In genomic region chr10:13553498-13553985, GRCm38 (mm10) we compare ENCODE assay signal across 8 mouse cellular contexts. TPM values are rescaled to one million over a fixed set of nuclear protein-coding genes. Genes with fewer than 3 reads are reported as not detected.
A peak's percentile ranks its signal among the peaks of the same experiment; 100 is the strongest.
DNase-seq lines count a peak whose midpoint lies in the region; ATAC-seq and TF ChIP-seq lines count a peak whose summit lies in the region.

No protein-coding gene starts in this region.

- WGBS in kidney, embryonic 14.5 days, result 24% methylated on average over 10 of the region's 10 CpGs
- WGBS in hindbrain, embryonic 16.5 days, result 28% methylated on average over 10 of the region's 10 CpGs
- 30% methylated on average over 10 of the region's 10 CpGs for WGBS in midbrain, embryonic 14.5 days

- H3K4me3 ChIP-seq in kidney, embryonic 14.5 days (ENCODE audit: low read length), result peak overlapping the region; percentile 76
- peak overlapping the region; percentile 69 for H3K4me3 ChIP-seq in bone marrow macrophage, adult 2 months (ENCODE audit: insufficient read depth, low read length)
- H3K4me3 ChIP-seq in hindbrain, embryonic 16.5 days (ENCODE audit: low read length), result peak overlapping the region; percentile 81
- peak overlapping the region; percentile 62 for H3K4me3 ChIP-seq in midbrain, embryonic 14.5 days (replicated peaks; ENCODE audit: low read depth, low read length)

- peak overlapping the region; percentile 71; the same call in 1 of the 2 replicates for H3K27ac ChIP-seq in kidney, embryonic 14.5 days (ENCODE audit: low read depth, low read length)
- H3K27ac ChIP-seq in bone marrow macrophage, adult 2 months (ENCODE audit: insufficient read depth, low read depth, low read length), result no peak overlapping the region
- no peak overlapping the region; the same call in 1 of the 2 replicates for H3K27ac ChIP-seq in hindbrain, embryonic 16.5 days (ENCODE audit: low read depth, low read length)
- no peak overlapping the region for H3K27ac ChIP-seq in midbrain, embryonic 14.5 days (replicated peaks; ENCODE audit: low read depth, low read length)

- peaks cover 2% of the 10 kb centered on the region; the same call in 1 of the 2 replicates for H3K36me3 ChIP-seq in kidney, embryonic 14.5 days (ENCODE audit: control insufficient read depth, insufficient read depth, low read length)
- H3K36me3 ChIP-seq in hindbrain, embryonic 16.5 days (ENCODE audit: control insufficient read depth, insufficient read depth, low read length), result no peaks in the 10 kb centered on the region
- H3K36me3 ChIP-seq in midbrain, embryonic 14.5 days (ENCODE audit: control insufficient read depth, insufficient read depth, low read length), result 0 out of 2 replicates have a peak, but pooled peaks cover 2% of the 10 kb centered on the region

- H3K4me1 ChIP-seq in kidney, embryonic 14.5 days (ENCODE audit: control insufficient read depth, insufficient read depth, low read length), result peaks cover 10% of the 10 kb centered on the region; the same call in 1 of the 2 replicates
- peaks cover 5% of the 10 kb centered on the region; the same call in 1 of the 2 replicates for H3K4me1 ChIP-seq in bone marrow macrophage, adult 2 months (ENCODE audit: control insufficient read depth, insufficient read depth, low read length)
- H3K4me1 ChIP-seq in hindbrain, embryonic 16.5 days (ENCODE audit: control insufficient read depth, insufficient read depth, low read depth, low read length), result peaks cover 9% of the 10 kb centered on the region
- H3K4me1 ChIP-seq in midbrain, embryonic 14.5 days (ENCODE audit: control insufficient read depth, insufficient read depth, low read length), result peaks cover 8% of the 10 kb centered on the region

- peak overlapping the region; percentile 69 for H3K4me2 ChIP-seq in kidney, embryonic 14.5 days (replicated peaks; ENCODE audit: low read depth, low read length)
- H3K4me2 ChIP-seq in hindbrain, embryonic 16.5 days (ENCODE audit: low read length), result peak overlapping the region; percentile 92
- H3K4me2 ChIP-seq in midbrain, embryonic 14.5 days (ENCODE audit: low read length), result peak overlapping the region; percentile 61

- H3K9ac ChIP-seq in kidney, embryonic 14.5 days (ENCODE audit: low read depth, low read length), result peak overlapping the region; percentile 75
- H3K9ac ChIP-seq in hindbrain, embryonic 16.5 days (ENCODE audit: low read depth, low read length), result peak overlapping the region; percentile 83
- peak overlapping the region; percentile 70 for H3K9ac ChIP-seq in midbrain, embryonic 14.5 days (replicated peaks; ENCODE audit: low read length)

- no peaks in the 10 kb centered on the region for H3K27me3 ChIP-seq in kidney, embryonic 14.5 days (ENCODE audit: control insufficient read depth, insufficient read depth, low read length)
- H3K27me3 ChIP-seq in hindbrain, embryonic 16.5 days (replicated peaks; ENCODE audit: control insufficient read depth, insufficient read depth, low read length), result no peaks in the 10 kb centered on the region
- H3K27me3 ChIP-seq in midbrain, embryonic 14.5 days (ENCODE audit: control insufficient read depth, insufficient read depth, low read length), result no peaks in the 10 kb centered on the region

- ATAC-seq in kidney, embryonic 14.5 days (ENCODE audit: low FRiP score, low TSS enrichment), result peak; percentile 38; the same call in 1 of the 2 replicates
- peak; percentile 29 for ATAC-seq in hindbrain, embryonic 16.5 days
- no peak for ATAC-seq in midbrain, embryonic 14.5 days (ENCODE audit: low FRiP score, low TSS enrichment)

- TF ChIP-seq POLR2A in bone marrow macrophage, adult 2 months (IDR thresholded peaks at IDR 0.05; ENCODE audit: borderline replicate concordance, low read depth, low read length), result no peak

- DNase-seq in kidney, postnatal 4 days, result no peak
- DNase-seq in midbrain, embryonic 14.5 days, result no peak
- no peak for DNase-seq in layer of hippocampus, adult 18-20 months (ENCODE audit: low spot score in 2 of 2)
- no peak for DNase-seq in thymus, adult 18-20 months
- DNase-seq in adrenal gland, adult 2 months, result no peak

- TF ChIP-seq CTCF in bone marrow macrophage, adult 2 months (IDR thresholded peaks at IDR 0.05; ENCODE audit: low read depth, low read length), result no peak

- H3K9me3 ChIP-seq in kidney, embryonic 14.5 days (ENCODE audit: control insufficient read depth, low read length), result no peaks in the 10 kb centered on the region
- H3K9me3 ChIP-seq in hindbrain, embryonic 16.5 days (ENCODE audit: control insufficient read depth, low read length), result no peaks in the 10 kb centered on the region
- H3K9me3 ChIP-seq in midbrain, embryonic 14.5 days (ENCODE audit: control insufficient read depth, low read length), result no peaks in the 10 kb centered on the region

RNA-seq across cellular contexts. Expression of gene Pex3, which starts 0.6 kb away (rescaled TPM):
- polyA plus RNA-seq in kidney, embryonic 14.5 days (2014; fragmentation: Nextera tagmentation; extraction: Ambion mirVana), result 29.7 and 30.4 TPM in 2 replicates
- polyA plus RNA-seq in bone marrow macrophage, adult 2 months (2012; ENCODE audit: insufficient read depth, insufficient read length, missing spikeins), result 17.1 and 19.6 TPM in 2 replicates
- 29.5 and 31.0 TPM in 2 replicates for polyA plus RNA-seq in hindbrain, embryonic 16.5 days (2015; fragmentation: Nextera tagmentation; extraction: Ambion mirVana)
- polyA plus RNA-seq in midbrain, embryonic 14.5 days (2014; fragmentation: Nextera tagmentation; extraction: Ambion mirVana), result 34.7 and 36.1 TPM in 2 replicates
- 10 to 100 TPM; 26.7 to 31.2 TPM for total RNA-seq in layer of hippocampus, adult 18-20 months (2021)
- total RNA-seq in adrenal gland, adult 2 months (2021), result 10 to 100 TPM; 32.2 to 44.4 TPM
- polyA plus RNA-seq in adrenal gland, adult 2 months (2012; rRNA removed), result 7.3 and 9.2 TPM in 2 replicates

RNA-seq across cellular contexts. Expression of gene Adat2, which starts 0.8 kb away (rescaled TPM):
- polyA plus RNA-seq in kidney, embryonic 14.5 days (2014; fragmentation: Nextera tagmentation; extraction: Ambion mirVana), result 7.5 and 8.5 TPM in 2 replicates
- polyA plus RNA-seq in bone marrow macrophage, adult 2 months (2012; ENCODE audit: insufficient read depth, insufficient read length, missing spikeins), result 4.5 and 5.5 TPM in 2 replicates
- polyA plus RNA-seq in hindbrain, embryonic 16.5 days (2015; fragmentation: Nextera tagmentation; extraction: Ambion mirVana), result 1.6 and 1.8 TPM in 2 replicates
- polyA plus RNA-seq in midbrain, embryonic 14.5 days (2014; fragmentation: Nextera tagmentation; extraction: Ambion mirVana), result 1.8 and 2.7 TPM in 2 replicates
- total RNA-seq in layer of hippocampus, adult 18-20 months (2021), result 10 to 100 TPM in 1 of 2 experiments, 1 to 10 TPM in 1; 9.8 to 11.2 TPM
- 1 to 10 TPM; 3.2 to 4.8 TPM for total RNA-seq in adrenal gland, adult 2 months (2021)
- polyA plus RNA-seq in adrenal gland, adult 2 months (2012; rRNA removed), result 1.4 and 1.6 TPM in 2 replicates

RNA-seq across cellular contexts. Expression of gene Fuca2, which starts 54.2 kb away (rescaled TPM):
- 68.4 and 78.4 TPM in 2 replicates for polyA plus RNA-seq in kidney, embryonic 14.5 days (2014; fragmentation: Nextera tagmentation; extraction: Ambion mirVana)
- polyA plus RNA-seq in bone marrow macrophage, adult 2 months (2012; ENCODE audit: insufficient read depth, insufficient read length, missing spikeins), result 114 and 124 TPM in 2 replicates
- 56.1 and 61.3 TPM in 2 replicates for polyA plus RNA-seq in hindbrain, embryonic 16.5 days (2015; fragmentation: Nextera tagmentation; extraction: Ambion mirVana)
- 36.5 and 46.2 TPM in 2 replicates for polyA plus RNA-seq in midbrain, embryonic 14.5 days (2014; fragmentation: Nextera tagmentation; extraction: Ambion mirVana)
- 10 to 100 TPM; 41.1 to 41.9 TPM for total RNA-seq in layer of hippocampus, adult 18-20 months (2021)
- 10 to 100 TPM; 19.6 to 22.3 TPM for total RNA-seq in adrenal gland, adult 2 months (2021)
- 8.9 and 11.7 TPM in 2 replicates for polyA plus RNA-seq in adrenal gland, adult 2 months (2012; rRNA removed)
